Mouse (Mus musculus) cortical plate, adult 2 months (tissue): ENCODE results near the gene Large1.

ENCODE experiments used
- CTCF ChIP-seq: fragments of 200-500 bp; IDR thresholded peaks from 2 replicates; pipeline ENCODE4 v1.5.1; 2011; ENCODE audit warnings: mild to moderate bottlenecking, control low read depth, low read length; ENCODE audit not compliant: insufficient read depth; ENCODE audit errors: extremely low read depth
- POLR2A ChIP-seq: fragments of 200-500 bp; IDR thresholded peaks from 2 replicates; pipeline ENCODE4 v1.6.1; 2011; ENCODE audit warnings: mild to moderate bottlenecking, low read length, control low read depth; ENCODE audit not compliant: insufficient read depth; ENCODE audit errors: extremely low read depth

DNA sequence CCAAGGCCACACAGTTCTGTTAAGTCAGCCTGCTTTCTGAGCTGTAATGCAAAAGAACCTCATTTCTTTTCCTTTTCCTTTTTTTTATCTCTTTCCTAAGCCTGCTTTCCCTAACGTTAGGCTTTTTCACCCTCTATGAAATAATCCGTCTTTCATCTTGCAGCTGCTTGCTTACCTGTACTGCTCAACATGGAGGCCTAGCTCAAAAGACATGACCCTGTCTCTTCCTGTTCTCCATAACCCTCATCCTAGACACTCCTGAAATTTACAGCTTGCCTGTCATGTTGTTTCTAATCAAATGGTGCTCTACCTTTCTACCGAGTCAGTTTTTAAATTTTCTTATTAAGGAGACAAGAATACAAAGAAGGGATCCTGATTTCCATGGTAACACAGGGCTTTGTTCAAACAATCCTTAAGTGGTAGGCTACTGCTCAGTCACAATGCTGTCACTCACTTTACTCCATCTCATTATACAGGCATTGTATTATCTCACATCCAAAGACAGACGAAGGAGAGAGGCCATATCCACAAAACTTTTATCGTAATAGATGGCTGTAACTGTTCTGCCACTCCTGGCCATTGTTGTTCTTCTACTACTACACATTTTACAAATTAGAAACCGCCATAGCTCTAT, 134.0 kb downstream of the Large1 start:
- TF ChIP-seq CTCF (no peak), POLR2A (no peak)
